Mouse (Mus musculus) mature B cell (primary cell): ENCODE data around the gene Mcam.

Experiments
- in situ Hi-C: fragments of 300-500 bp; cut with MboI; formaldehyde crosslinking; loops from 2 replicates; pipeline ENCODE4 v1.14.3; 2019

Mcam gene

DNA sequence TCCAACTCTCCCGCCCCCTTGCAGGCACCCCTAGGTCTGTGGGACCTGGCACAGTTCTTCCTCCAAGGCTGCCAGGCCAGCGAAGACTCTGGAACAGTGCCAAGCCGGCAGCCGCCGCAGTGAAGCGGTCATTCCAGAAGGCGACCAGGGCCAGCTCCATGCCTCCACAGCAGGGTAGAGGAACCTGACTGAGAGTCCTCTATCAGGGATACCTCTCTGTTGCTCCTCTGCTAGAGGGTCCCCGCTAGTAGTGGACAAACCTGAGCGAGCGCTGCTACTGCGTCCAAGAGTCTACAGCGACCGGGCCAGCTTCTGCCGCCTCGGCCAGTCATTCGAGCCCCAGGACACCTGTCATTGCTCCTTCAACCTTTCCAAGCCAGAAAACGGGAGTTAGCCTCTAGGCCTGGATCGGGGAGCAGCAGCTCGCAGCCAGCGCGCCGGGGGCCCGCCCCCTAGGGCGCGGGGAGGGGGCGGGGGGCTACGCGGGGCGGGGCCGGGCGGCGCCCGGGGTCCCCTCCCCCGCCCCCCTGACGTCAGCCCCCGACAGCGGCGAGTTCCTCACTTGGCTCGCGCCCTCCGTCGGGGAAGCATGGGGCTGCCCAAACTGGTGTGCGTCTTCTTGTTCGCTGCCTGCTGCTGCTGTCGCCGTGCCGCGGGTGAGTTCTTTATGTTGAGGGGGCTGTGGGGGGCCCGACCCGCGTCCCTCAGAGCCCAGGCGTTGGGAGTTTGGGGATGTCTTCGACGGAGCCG is at the start of gene Mcam:
Gene Mcam (plus strand): TSS at position 369 of the 750 bp plus-strand sequence.
- in situ Hi-C loops, result no loop called here

GRCm38 (mm10) chr9:44084659-44085229 is 49.5 kb upstream of the Mcam start:
- in situ Hi-C loops, result no loop called here

- in situ Hi-C loops, result no loop called here
Measured at GRCm38 (mm10) chr9:44085276-44085675, 49.0 kb upstream of the Mcam start.

DNA sequence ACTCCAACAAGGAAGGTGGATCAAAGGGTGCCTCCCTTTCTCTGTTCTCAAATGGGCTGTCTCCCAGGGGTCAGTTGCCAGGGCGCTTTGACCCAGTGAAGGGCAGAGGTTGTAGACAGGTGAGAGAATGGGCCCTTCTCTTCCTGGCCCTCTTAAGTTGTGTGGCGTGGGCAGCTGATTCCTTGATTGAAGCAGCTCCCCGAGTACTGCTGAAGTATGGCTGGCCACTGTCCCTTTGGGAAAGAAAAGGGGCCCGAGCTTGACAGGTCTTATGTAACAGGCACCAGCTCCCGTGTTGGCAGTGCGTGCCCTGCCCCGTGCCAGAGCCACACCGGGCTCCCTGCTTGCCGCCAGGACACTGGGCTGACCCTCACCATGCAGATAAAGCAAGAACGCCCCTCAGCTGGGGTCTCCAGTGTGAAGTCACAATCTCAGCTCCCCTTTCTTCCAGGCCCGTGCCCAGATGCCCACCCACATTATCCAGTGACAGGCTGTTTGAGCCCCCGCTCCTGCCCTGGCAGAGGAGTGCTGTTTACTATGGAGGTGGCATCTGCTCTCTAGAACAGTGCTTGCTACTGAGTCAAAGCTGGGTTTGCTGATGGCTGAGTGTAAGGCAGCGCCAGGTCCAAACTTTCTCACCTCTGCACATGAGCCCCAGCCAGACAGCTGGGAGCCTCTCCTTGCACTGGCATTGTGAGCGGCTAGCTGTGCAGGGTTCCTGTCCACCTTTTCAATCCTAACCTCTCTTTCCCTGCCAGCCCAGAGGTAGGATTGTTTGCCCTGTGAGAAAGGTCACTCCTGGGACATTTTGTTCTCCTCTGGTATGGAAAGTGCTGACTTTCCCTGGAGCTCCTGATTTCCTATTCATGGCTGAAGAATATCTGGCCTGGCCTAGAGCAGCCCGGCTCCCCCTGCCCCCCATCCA is 48.3 kb upstream of the Mcam start:
- in situ Hi-C loops, result no loop called here

- in situ Hi-C loops, result no loop called here
Measured at GRCm38 (mm10) chr9:44086960-44087359, 47.3 kb upstream of the Mcam start.

DNA sequence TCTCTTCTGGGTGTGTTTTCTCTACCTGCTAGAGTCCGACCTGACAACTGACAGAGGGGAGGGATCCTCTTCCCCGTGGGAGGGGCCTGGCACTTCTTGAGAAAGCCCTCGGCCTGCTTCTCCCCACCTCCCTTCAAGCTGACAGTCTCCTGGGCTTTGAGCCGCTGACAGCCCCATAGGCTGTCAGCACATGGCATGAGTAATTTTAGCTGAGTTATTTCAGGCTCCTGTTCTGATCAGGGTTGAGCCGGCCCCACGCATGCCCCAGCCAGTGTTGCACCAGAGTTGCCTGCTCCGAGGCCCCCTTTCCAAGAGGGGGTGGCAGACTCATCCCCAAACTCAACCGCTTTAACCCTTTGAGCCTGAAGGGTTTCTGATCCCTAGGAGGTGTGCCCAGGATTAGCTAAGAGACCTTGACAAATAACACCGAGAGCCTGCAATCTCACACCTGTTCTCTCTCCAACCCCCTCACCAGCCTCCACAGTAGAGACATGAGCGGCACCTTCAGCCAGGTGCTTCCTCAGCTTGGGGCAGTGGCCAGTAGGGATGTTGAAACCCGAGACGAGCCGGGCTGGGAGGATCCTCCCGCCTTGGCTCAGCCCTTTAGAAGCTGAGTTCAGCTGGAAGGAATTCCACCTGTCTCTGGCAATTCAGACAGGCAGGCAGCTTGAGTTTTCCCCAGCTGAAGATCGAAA is 46.4 kb upstream of the Mcam start:
- in situ Hi-C loops, result no loop called here

- in situ Hi-C loops, result no loop called here
Measured at GRCm38 (mm10) chr9:44088877-44089608, 45.2 kb upstream of the Mcam start.

GRCm38 (mm10) chr9:44093612-44094503 is 40.4 kb upstream of the Mcam start:
- in situ Hi-C loops, result no loop called here

DNA sequence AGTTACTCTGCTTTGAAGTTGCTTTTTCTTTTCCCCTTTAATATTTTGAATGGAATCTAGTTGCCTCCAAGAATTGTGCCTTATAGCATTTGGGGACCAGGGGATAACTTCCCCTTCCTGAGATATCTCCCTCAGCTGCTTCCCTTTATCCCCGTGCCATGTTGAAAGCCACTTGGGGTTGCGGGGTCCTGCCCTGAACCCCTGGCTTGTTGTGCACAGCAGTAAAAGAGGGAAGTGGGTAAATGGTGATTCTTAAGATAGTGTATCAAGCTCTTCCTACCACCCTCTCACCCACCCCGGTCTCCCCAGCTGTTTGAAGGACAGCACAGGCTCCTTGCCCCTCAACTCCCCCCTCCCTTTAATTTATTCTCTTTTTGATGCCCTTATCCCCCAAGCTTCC is 39.5 kb upstream of the Mcam start:
- in situ Hi-C loops, result no loop called here

GRCm38 (mm10) chr9:44095781-44096180 is 38.5 kb upstream of the Mcam start:
- in situ Hi-C loops, result no loop called here

GRCm38 (mm10) chr9:44096536-44096935 is 37.7 kb upstream of the Mcam start:
- in situ Hi-C loops, result no loop called here

GRCm38 (mm10) chr9:44101490-44101889 is 32.8 kb upstream of the Mcam start, which contains the start of gene Mfrp:
Gene Mfrp, plus strand, starts transcription at chr9:44101729.
- in situ Hi-C loops, result no loop called here

DNA sequence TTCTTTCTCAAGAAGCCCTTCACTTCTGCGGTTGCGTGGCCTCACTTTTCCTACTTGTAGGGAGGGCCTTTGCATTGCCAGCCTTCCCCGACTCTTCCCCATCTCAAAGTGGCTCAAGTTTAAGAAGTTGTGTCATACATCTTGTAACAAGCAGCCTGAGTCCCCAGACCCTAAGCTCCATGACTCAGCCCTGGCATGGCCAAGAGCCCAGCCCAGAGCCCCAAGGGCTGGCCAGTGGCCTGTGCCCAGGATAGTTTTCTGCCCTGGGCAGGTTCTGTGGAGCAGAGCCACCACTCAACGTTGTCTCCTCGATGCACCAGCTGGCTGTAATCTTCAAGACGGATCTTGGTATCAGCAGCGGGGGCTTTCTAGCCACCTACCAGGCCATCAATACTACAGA is 29.4 kb upstream of the Mcam start:
- in situ Hi-C loops, result no loop called here

GRCm38 (mm10) chr9:44105781-44106180 is 28.5 kb upstream of the Mcam start:
- in situ Hi-C loops, result no loop called here

- in situ Hi-C loops, result no loop called here
Measured at GRCm38 (mm10) chr9:44106182-44106581, 28.1 kb upstream of the Mcam start.

- in situ Hi-C loops, result no loop called here
Measured at GRCm38 (mm10) chr9:44106596-44106995, 27.7 kb upstream of the Mcam start.

- in situ Hi-C loops, result no loop called here
Measured at GRCm38 (mm10) chr9:44107110-44107509, 27.2 kb upstream of the Mcam start, which contains the start of gene C1qtnf5. Gene C1qtnf5, plus strand, starts transcription at chr9:44107245.

DNA sequence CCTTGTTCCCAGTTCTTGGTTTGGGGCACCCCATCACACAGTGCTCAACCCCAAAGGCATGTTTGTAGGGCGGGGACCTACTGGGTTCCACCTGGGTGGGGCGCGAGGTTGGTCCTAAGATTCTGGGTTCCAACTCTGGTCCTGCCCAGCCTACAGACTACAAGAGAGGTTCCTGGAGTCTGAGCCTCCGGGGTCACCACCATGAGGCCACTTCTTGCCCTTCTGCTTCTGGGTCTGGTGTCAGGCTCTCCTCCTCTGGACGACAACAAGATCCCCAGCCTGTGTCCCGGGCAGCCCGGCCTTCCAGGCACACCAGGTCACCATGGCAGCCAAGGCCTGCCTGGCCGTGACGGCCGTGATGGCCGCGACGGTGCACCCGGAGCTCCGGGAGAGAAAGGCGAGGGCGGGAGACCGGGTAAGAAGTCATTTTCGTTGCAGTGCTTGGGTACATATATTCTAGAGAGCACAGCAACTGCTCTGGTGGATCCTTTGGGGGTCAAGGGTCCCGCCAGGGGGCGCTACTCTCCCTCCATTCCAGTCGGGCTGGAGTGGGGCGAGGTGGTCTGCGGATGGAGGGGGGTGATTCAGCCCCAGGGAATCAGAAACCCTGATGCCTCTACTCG is 26.6 kb upstream of the Mcam start:
- in situ Hi-C loops, result no loop called here

DNA sequence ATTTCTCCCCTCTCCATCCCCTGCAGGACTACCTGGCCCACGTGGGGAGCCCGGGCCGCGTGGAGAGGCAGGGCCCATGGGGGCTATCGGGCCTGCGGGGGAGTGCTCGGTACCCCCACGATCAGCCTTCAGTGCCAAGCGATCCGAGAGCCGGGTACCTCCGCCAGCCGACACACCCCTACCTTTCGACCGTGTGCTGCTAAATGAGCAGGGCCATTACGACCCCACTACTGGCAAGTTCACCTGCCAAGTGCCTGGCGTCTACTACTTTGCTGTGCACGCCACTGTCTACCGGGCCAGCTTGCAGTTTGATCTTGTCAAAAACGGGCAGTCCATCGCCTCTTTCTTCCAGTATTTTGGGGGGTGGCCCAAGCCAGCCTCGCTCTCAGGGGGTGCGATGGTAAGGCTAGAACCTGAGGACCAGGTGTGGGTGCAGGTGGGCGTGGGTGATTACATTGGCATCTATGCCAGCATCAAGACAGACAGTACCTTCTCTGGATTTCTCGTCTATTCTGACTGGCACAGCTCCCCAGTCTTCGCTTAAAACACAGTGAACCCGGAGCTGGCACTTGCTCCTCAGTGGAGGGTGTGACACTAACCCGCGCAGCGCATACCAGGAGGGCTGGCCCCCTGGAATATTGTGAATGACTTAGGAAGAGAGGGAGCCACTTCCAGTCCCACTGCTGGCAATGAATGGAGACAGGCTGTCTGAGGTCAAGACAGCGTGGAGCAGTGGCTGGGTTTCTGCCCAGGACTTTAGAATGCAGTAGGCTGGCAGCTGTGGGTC is 25.8 kb upstream of the Mcam start:
- in situ Hi-C loops, result no loop called here
